In genomic region chr7:19136673-19137334, GRCm38 (mm10) we compare ENCODE assay signal across 15 mouse cellular contexts. TPM values are rescaled to one million over a fixed set of nuclear protein-coding genes. Genes with fewer than 3 reads are reported as not detected.
DNase-seq lines count a peak whose midpoint lies in the region; TF ChIP-seq lines count a peak whose summit lies in the region.
"Had no signal": no experiment of that assay in that cellular context is flagged by ENCODE, and none has a peak within 500 bp of the region (broad histone marks: within the 10 kb centered on the region; RNA-seq: fewer than 3 reads in every experiment).

No protein-coding gene starts in this region.

- no peaks in the 10 kb centered on the region for H3K9me3 ChIP-seq in embryonic facial prominence, embryonic 10.5 days
- H3K9me3 ChIP-seq: embryonic facial prominence, embryonic 12.5 days; forebrain, embryonic 10.5 days; heart, embryonic 15.5 days; hindbrain, embryonic 15.5 days; lung, embryonic 15.5 days; midbrain, embryonic 15.5 days; neural tube, embryonic 13.5 days had no signal

- no peak for TF ChIP-seq CTCF in layer of hippocampus, adult 2 months (conservative IDR thresholded peaks at IDR 0.05)

- no peak overlapping the region for H3K4me3 ChIP-seq in layer of hippocampus, adult 2 months
- H3K4me3 ChIP-seq in embryonic facial prominence, embryonic 10.5 days = 0 out of 2 replicates have a peak overlapping the region, but pooled peaks have one; percentile 5
- H3K4me3 ChIP-seq: embryonic facial prominence, embryonic 12.5 days; forebrain, embryonic 10.5 days; heart, embryonic 15.5 days; hindbrain, embryonic 15.5 days; lung, embryonic 15.5 days; midbrain, embryonic 15.5 days; neural tube, embryonic 13.5 days had no signal

- H3K27me3 ChIP-seq in embryonic facial prominence, embryonic 10.5 days (replicated peaks; ENCODE audit: low read depth, poor library complexity, severe bottlenecking) = no peaks in the 10 kb centered on the region
- H3K27me3 ChIP-seq: CH12.LX; embryonic facial prominence, embryonic 12.5 days; heart, embryonic 15.5 days; hindbrain, embryonic 15.5 days; lung, embryonic 15.5 days; midbrain, embryonic 15.5 days; neural tube, embryonic 13.5 days had no signal

- peaks cover 3% of the 10 kb centered on the region for H3K4me1 ChIP-seq in embryonic facial prominence, embryonic 10.5 days

- H3K27ac ChIP-seq in layer of hippocampus, adult 2 months = peak overlapping the region; percentile 51; the same call in 1 of the 2 replicates
- no peak overlapping the region for H3K27ac ChIP-seq in embryonic facial prominence, embryonic 10.5 days (replicated peaks)
- H3K27ac ChIP-seq: embryonic facial prominence, embryonic 12.5 days; forebrain, embryonic 10.5 days; heart, embryonic 15.5 days; hindbrain, embryonic 15.5 days; lung, embryonic 15.5 days; midbrain, embryonic 15.5 days; neural tube, embryonic 13.5 days had no signal

- WGBS in embryonic facial prominence, embryonic 10.5 days = 94% methylated on average over 38 of the region's 38 CpGs

- H3K36me3 ChIP-seq in embryonic facial prominence, embryonic 10.5 days (replicated peaks) = peaks cover 80% of the 10 kb centered on the region

- DNase-seq in layer of hippocampus, adult 2 months (ENCODE audit: low spot score in 2 of 2) = no peak
- DNase-seq in layer of hippocampus, postnatal 25 days (ENCODE audit: extremely low spot score in 1 of 2, low spot score in 1 of 2) = no peak
- peak; percentile 50 to 63 for DNase-seq in right cerebral cortex, adult 2 months (ENCODE audit: low spot score in 2 of 2)
- no peak for DNase-seq in right cerebral cortex, postnatal 4 days
- DNase-seq in embryonic facial prominence, embryonic 10.5 days (ENCODE audit: low spot score) = no peak
- peak; percentile 72 to 75 for DNase-seq in right cerebral cortex, postnatal 36 days (ENCODE audit: low spot score in 2 of 2)
- DNase-seq in lung, postnatal 14 days = no peak

RNA-seq across cellular contexts. Expression of gene Qpctl, which starts 12.3 kb away (rescaled TPM):
- 10 to 100 TPM; 17.6 to 18.4 TPM for total RNA-seq in layer of hippocampus, adult 2 months (2021)
- total RNA-seq in layer of hippocampus, postnatal 25 days (2021) = 10 to 100 TPM; 17.9 to 19.7 TPM
- polyA plus RNA-seq in embryonic facial prominence, embryonic 10.5 days (2016; fragmentation: Nextera tagmentation; extraction: Ambion mirVana) = 14.6 and 15.1 TPM in 2 replicates

RNA-seq across cellular contexts. Expression of gene Snrpd2, which starts 12.7 kb away (rescaled TPM):
- total RNA-seq in layer of hippocampus, adult 2 months (2021) = 10 to 100 TPM; 76.0 to 80.5 TPM
- 10 to 100 TPM; 72.4 to 84.8 TPM for total RNA-seq in layer of hippocampus, postnatal 25 days (2021)
- 178 and 189 TPM in 2 replicates for polyA plus RNA-seq in embryonic facial prominence, embryonic 10.5 days (2016; fragmentation: Nextera tagmentation; extraction: Ambion mirVana)

RNA-seq across cellular contexts. Expression of gene Fbxo46, which starts 17.1 kb away (rescaled TPM):
- 10 to 100 TPM; 12.5 to 13.1 TPM for total RNA-seq in layer of hippocampus, adult 2 months (2021)
- total RNA-seq in layer of hippocampus, postnatal 25 days (2021) = 10 to 100 TPM; 13.2 to 14.2 TPM
- polyA plus RNA-seq in embryonic facial prominence, embryonic 10.5 days (2016; fragmentation: Nextera tagmentation; extraction: Ambion mirVana) = 15.9 and 18.0 TPM in 2 replicates

RNA-seq across cellular contexts. Expression of gene Gm4969, which starts 18.6 kb away (rescaled TPM):
- under 1 TPM; 0.33 to 0.71 TPM for total RNA-seq in layer of hippocampus, adult 2 months (2021)
- total RNA-seq in layer of hippocampus, postnatal 25 days (2021) = under 1 TPM; 0.42 to 0.49 TPM
- 0.99 and 1.9 TPM in 2 replicates for polyA plus RNA-seq in embryonic facial prominence, embryonic 10.5 days (2016; fragmentation: Nextera tagmentation; extraction: Ambion mirVana)
- total RNA-seq: CH12.LX had no signal

RNA-seq across cellular contexts. Expression of gene Gipr, which starts 29.1 kb away (rescaled TPM):
- 1 to 10 TPM in 1 of 2 experiments, under 1 TPM in 1; 0.87 to 1.2 TPM for total RNA-seq in layer of hippocampus, adult 2 months (2021)
- under 1 TPM; 0.37 to 0.77 TPM for total RNA-seq in layer of hippocampus, postnatal 25 days (2021)
- polyA plus RNA-seq in embryonic facial prominence, embryonic 10.5 days (2016; fragmentation: Nextera tagmentation; extraction: Ambion mirVana) = 1.4 and 1.6 TPM in 2 replicates

Comparison
In these comparisons a context has a peak if more than half of its experiments do, and no peak if none do; other contexts are left out.
1. DNase-seq: peak in right cerebral cortex, adult 2 months (2 of 2) and right cerebral cortex, postnatal 36 days (2 of 2); none in layer of hippocampus, adult 2 months (0 of 2), layer of hippocampus, postnatal 25 days (0 of 2), right cerebral cortex, postnatal 4 days (single experiment), embryonic facial prominence, embryonic 10.5 days (single experiment) and lung, postnatal 14 days (single experiment).